Mouse (Mus musculus): ENCODE results near the gene Uqcc3. TPM values are rescaled to one million over a fixed set of nuclear protein-coding genes. Genes with fewer than 3 reads are reported as not detected.
"Not testable (repeated sequence)": the region's sequence is repeated elsewhere in the genome, so short reads cannot be mapped to it uniquely, and the experiment has no call there.

Uqcc3 gene
- total and polyA plus RNA-seq, 2 experiments from 2014 or later: 21.1 to 64.9 TPM

GRCm38 (mm10) chr19:8838041-8838730 lies 42.5 kb downstream of the Uqcc3 start:
- 9% methylated on average over 15 of the region's 15 CpGs for WGBS
- Histone ChIP-seq H3K4me3 (ENCODE audit: low read length) (peak overlapping the region; percentile 51), H3K9me3 (ENCODE audit: low read length) (no peaks in the 10 kb centered on the region), H3K9ac (replicated peaks; ENCODE audit: low read length) (peak overlapping the region; percentile 73), H3K27me3 (ENCODE audit: insufficient read depth, low read length) (no peaks in the 10 kb centered on the region), H3K36me3 (ENCODE audit: insufficient read depth, low read length) (peaks cover 14% of the 10 kb centered on the region; the same call in 1 of the 2 replicates), H3K4me2 (ENCODE audit: low read depth, low read length) (peak overlapping the region; percentile 91), H3K27ac (peak overlapping the region; percentile 97), H3K4me1 (ENCODE audit: insufficient read depth, low read length) (peaks cover 8% of the 10 kb centered on the region)
- no peak for ATAC-seq
- peak; percentile 67 for DNase-seq (ENCODE audit: low spot score)
- no peak for TF ChIP-seq CTCF (IDR thresholded peaks at IDR 0.05; ENCODE audit: low read depth)

- H3K9me3 ChIP-seq (ENCODE audit: low read length): no peaks in the 10 kb centered on the region
- H3K9ac ChIP-seq (replicated peaks; ENCODE audit: low read length): peak within 1 kb of the TSS; percentile 73
- DNase-seq (ENCODE audit: low spot score) (peak; percentile 94), ATAC-seq (peak; percentile 81)
- H3K36me3 ChIP-seq (ENCODE audit: insufficient read depth, low read length): peaks cover 23% of the 10 kb centered on the region
- TF ChIP-seq CTCF (IDR thresholded peaks at IDR 0.05; ENCODE audit: low read depth): peak; percentile 62
- H3K4me1 ChIP-seq (ENCODE audit: insufficient read depth, low read length): peaks cover 8% of the 10 kb centered on the region
- peak within 1 kb of the TSS; percentile 51 for H3K4me3 ChIP-seq (ENCODE audit: low read length)
- no peaks in the 10 kb centered on the region for H3K27me3 ChIP-seq (ENCODE audit: insufficient read depth, low read length)
- under 1% methylated on average over 38 of the region's 38 CpGs for WGBS
- H3K27ac ChIP-seq: peak within 1 kb of the TSS; percentile 97
- peak within 1 kb of the TSS; percentile 91 for H3K4me2 ChIP-seq (ENCODE audit: low read depth, low read length)
Observed at GRCm38 (mm10) chr19:8837251-8837791, 43.4 kb downstream of the Uqcc3 start, which contains the start of gene Bscl2. Gene Bscl2 (plus strand): TSS chr19:8837467.

DNA sequence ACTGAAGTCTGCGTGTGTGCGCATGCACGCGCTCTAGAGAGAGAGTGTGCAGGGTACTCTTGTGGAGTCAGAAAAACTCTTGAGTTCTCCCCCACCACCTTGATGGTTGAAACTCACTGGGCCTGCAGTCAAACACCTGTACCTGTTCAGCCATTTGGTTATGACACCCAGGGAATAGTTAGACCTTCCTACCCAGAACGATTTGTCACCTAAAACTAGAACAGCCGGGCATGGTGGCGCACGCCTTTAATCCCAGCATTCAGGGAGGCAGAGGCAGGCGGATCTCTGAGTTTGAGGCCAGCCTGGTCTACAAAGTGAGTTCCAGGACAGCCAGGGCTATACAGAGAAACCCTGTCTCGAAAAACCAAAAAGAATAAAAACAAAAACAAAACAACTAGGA lies 44.4 kb downstream of the Uqcc3 start:
- H3K4me3 ChIP-seq (ENCODE audit: low read length); ATAC-seq; H3K9me3 ChIP-seq (ENCODE audit: low read length); DNase-seq (ENCODE audit: low spot score); H3K27ac ChIP-seq; H3K4me2 ChIP-seq (ENCODE audit: low read depth, low read length); H3K27me3 ChIP-seq (ENCODE audit: insufficient read depth, low read length); H3K4me1 ChIP-seq (ENCODE audit: insufficient read depth, low read length); H3K9ac ChIP-seq (replicated peaks; ENCODE audit: low read length): not testable (repeated sequence)
- WGBS: 96% methylated on average over 10 of the region's 10 CpGs
- peaks cover 30% of the 10 kb centered on the region for H3K36me3 ChIP-seq (ENCODE audit: insufficient read depth, low read length)

DNA sequence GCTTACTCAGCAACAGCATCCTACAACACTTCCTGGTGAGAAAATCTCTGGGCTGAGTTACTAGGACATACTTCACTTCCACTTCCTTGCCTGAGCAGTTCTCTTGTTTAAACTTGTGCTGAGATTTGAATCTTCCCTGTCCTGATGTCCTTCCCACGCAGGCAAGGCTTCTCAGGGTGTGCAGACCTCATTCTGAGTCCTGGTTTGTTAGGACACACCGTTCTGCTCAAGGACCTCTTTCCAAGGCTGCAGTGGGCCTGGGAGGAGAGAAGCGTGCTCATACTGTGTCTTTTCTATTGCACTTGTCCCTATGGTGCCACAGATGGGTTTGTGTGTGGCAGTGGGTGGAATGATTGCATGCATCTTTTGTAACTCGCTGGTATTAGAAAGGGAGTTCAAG lies 47.8 kb downstream of the Uqcc3 start:
- Histone ChIP-seq H3K36me3 (ENCODE audit: insufficient read depth, low read length) (peaks cover 64% of the 10 kb centered on the region), H3K4me1 (ENCODE audit: insufficient read depth, low read length) (no peaks in the 10 kb centered on the region), H3K27me3 (ENCODE audit: insufficient read depth, low read length) (no peaks in the 10 kb centered on the region), H3K4me3 (ENCODE audit: low read length) (no peak overlapping the region), H3K9me3 (ENCODE audit: low read length) (no peaks in the 10 kb centered on the region), H3K9ac (replicated peaks; ENCODE audit: low read length) (no peak overlapping the region), H3K27ac (no peak overlapping the region), H3K4me2 (ENCODE audit: low read depth, low read length) (no peak overlapping the region)
- DNase-seq (ENCODE audit: low spot score) (no peak), ATAC-seq (no peak)
- TF ChIP-seq CTCF (IDR thresholded peaks at IDR 0.05; ENCODE audit: low read depth): no peak
- WGBS: 87% methylated on average over 4 of the region's 4 CpGs

DNA sequence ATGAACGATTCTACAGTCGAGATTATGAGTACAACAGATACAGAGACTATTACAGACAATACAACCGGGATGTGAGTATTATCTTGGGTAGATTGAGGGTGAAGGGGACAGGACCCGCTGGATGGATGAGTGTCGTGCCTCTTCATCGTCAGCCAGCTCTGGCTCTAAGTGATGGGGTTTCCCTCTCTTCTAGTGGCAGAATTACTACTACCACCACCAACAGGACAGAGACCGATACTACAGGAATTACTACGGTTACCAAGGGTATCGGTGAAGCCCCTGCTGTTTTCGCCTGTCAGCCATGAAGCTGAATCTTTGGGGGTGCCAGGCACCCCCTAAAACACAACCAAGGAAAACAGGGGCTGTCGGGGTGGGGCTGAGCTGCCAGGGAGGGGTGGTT lies 49.5 kb downstream of the Uqcc3 start:
- no peaks in the 10 kb centered on the region for H3K9me3 ChIP-seq (ENCODE audit: low read length)
- peaks cover 76% of the 10 kb centered on the region for H3K36me3 ChIP-seq (ENCODE audit: insufficient read depth, low read length)
- no peaks in the 10 kb centered on the region for H3K27me3 ChIP-seq (ENCODE audit: insufficient read depth, low read length)
- H3K4me1 ChIP-seq (ENCODE audit: insufficient read depth, low read length): no peaks in the 10 kb centered on the region
- no peak overlapping the region for H3K4me3 ChIP-seq (ENCODE audit: low read length)
- peak overlapping the region; percentile 15; the same call in 1 of the 2 replicates for H3K27ac ChIP-seq
- no peak overlapping the region for H3K9ac ChIP-seq (replicated peaks; ENCODE audit: low read length)
- 72% methylated on average over 11 of the region's 11 CpGs for WGBS
- peak; percentile 43 for TF ChIP-seq CTCF (IDR thresholded peaks at IDR 0.05; ENCODE audit: low read depth)
- no peak overlapping the region for H3K4me2 ChIP-seq (ENCODE audit: low read depth, low read length)
- ATAC-seq (peak; percentile 65), DNase-seq (ENCODE audit: low spot score) (peak; percentile 56)

- H3K36me3 ChIP-seq (ENCODE audit: insufficient read depth, low read length): peaks cover 81% of the 10 kb centered on the region
- no peaks in the 10 kb centered on the region for H3K4me1 ChIP-seq (ENCODE audit: insufficient read depth, low read length)
- H3K9ac ChIP-seq (replicated peaks; ENCODE audit: low read length): no peak overlapping the region
- H3K27ac ChIP-seq: peak overlapping the region; percentile 15; the same call in 1 of the 2 replicates
- H3K27me3 ChIP-seq (ENCODE audit: insufficient read depth, low read length): no peaks in the 10 kb centered on the region
- TF ChIP-seq CTCF (IDR thresholded peaks at IDR 0.05; ENCODE audit: low read depth): no peak
- no peak overlapping the region for H3K4me2 ChIP-seq (ENCODE audit: low read depth, low read length)
- 77% methylated on average over 8 of the region's 8 CpGs for WGBS
- ATAC-seq (peak; percentile 42), DNase-seq (ENCODE audit: low spot score) (peak; percentile 22)
- no peaks in the 10 kb centered on the region for H3K9me3 ChIP-seq (ENCODE audit: low read length)
- no peak overlapping the region for H3K4me3 ChIP-seq (ENCODE audit: low read length)
Observed at GRCm38 (mm10) chr19:8830664-8831063, 50.1 kb downstream of the Uqcc3 start.

Small RNA genes within 50 kb of the gene (microRNA-seq; reads per million reads assigned to microRNA genes)
- 0.18 to 0.36 reads per million in 2 experiments for gene Mir5136

Other genes starting within 250 kb of the Uqcc3 start
Only the 30 nearest of the 32 such genes appear.
- gene Slc3a2, start 157.6 kb downstream of the Uqcc3 start, total RNA-seq (2014; rRNA removed): 154 and 155 TPM in 2 replicates
- gene Slc3a2, start 157.6 kb downstream of the Uqcc3 start, polyA plus RNA-seq (2015; fragmentation: Nextera tagmentation; extraction: Ambion mirVana): 235 and 250 TPM in 2 replicates
- gene Wdr74, start 145.1 kb downstream of the Uqcc3 start, total RNA-seq (2014; rRNA removed): 46.7 and 49.7 TPM in 2 replicates
- 78.7 and 79.2 TPM in 2 replicates for gene Wdr74, start 145.1 kb downstream of the Uqcc3 start, polyA plus RNA-seq (2015; fragmentation: Nextera tagmentation; extraction: Ambion mirVana)
- not detected in 2 replicates for gene 1700092M07Rik, start 140.2 kb downstream of the Uqcc3 start, total RNA-seq (2014; rRNA removed)
- gene 1700092M07Rik, start 140.2 kb downstream of the Uqcc3 start, polyA plus RNA-seq (2015; fragmentation: Nextera tagmentation; extraction: Ambion mirVana): 0.66 and 0.85 TPM in 2 replicates
- 84.4 and 110 TPM in 2 replicates for gene Stx5a, start 139.5 kb downstream of the Uqcc3 start, total RNA-seq (2014; rRNA removed)
- 95.3 and 104 TPM in 2 replicates for gene Stx5a, start 139.5 kb downstream of the Uqcc3 start, polyA plus RNA-seq (2015; fragmentation: Nextera tagmentation; extraction: Ambion mirVana)
- 47.7 and 51.3 TPM in 2 replicates for gene Nxf1, start 123.8 kb downstream of the Uqcc3 start, total RNA-seq (2014; rRNA removed)
- gene Nxf1, start 123.8 kb downstream of the Uqcc3 start, polyA plus RNA-seq (2015; fragmentation: Nextera tagmentation; extraction: Ambion mirVana): 88.3 and 89.5 TPM in 2 replicates
- gene Tmem223, start 109.9 kb downstream of the Uqcc3 start, total RNA-seq (2014; rRNA removed): 269 and 347 TPM in 2 replicates
- 233 and 258 TPM in 2 replicates for gene Tmem223, start 109.9 kb downstream of the Uqcc3 start, polyA plus RNA-seq (2015; fragmentation: Nextera tagmentation; extraction: Ambion mirVana)
- 29.5 and 31.0 TPM in 2 replicates for gene Tmem179b, start 106.5 kb downstream of the Uqcc3 start, total RNA-seq (2014; rRNA removed)
- 27.0 and 27.7 TPM in 2 replicates for gene Tmem179b, start 106.5 kb downstream of the Uqcc3 start, polyA plus RNA-seq (2015; fragmentation: Nextera tagmentation; extraction: Ambion mirVana)
- 30.1 and 38.9 TPM in 2 replicates for gene Taf6l, start 94.5 kb downstream of the Uqcc3 start, total RNA-seq (2014; rRNA removed)
- 23.3 and 25.9 TPM in 2 replicates for gene Taf6l, start 94.5 kb downstream of the Uqcc3 start, polyA plus RNA-seq (2015; fragmentation: Nextera tagmentation; extraction: Ambion mirVana)
- gene Polr2g, start 82.3 kb downstream of the Uqcc3 start, total RNA-seq (2014; rRNA removed): 52.7 and 78.3 TPM in 2 replicates
- gene Polr2g, start 82.3 kb downstream of the Uqcc3 start, polyA plus RNA-seq (2015; fragmentation: Nextera tagmentation; extraction: Ambion mirVana): 171 and 178 TPM in 2 replicates
- 5.0 and 7.5 TPM in 2 replicates for gene Zbtb3, start 78.4 kb downstream of the Uqcc3 start, total RNA-seq (2014; rRNA removed)
- 4.4 and 4.7 TPM in 2 replicates for gene Zbtb3, start 78.4 kb downstream of the Uqcc3 start, polyA plus RNA-seq (2015; fragmentation: Nextera tagmentation; extraction: Ambion mirVana)
- 41.0 and 55.2 TPM in 2 replicates for gene Ttc9c, start 61.6 kb downstream of the Uqcc3 start, total RNA-seq (2014; rRNA removed)
- gene Ttc9c, start 61.6 kb downstream of the Uqcc3 start, polyA plus RNA-seq (2015; fragmentation: Nextera tagmentation; extraction: Ambion mirVana): 41.1 and 42.5 TPM in 2 replicates
- 19.7 and 20.1 TPM in 2 replicates for gene Hnrnpul2, start 60.9 kb downstream of the Uqcc3 start, total RNA-seq (2014; rRNA removed)
- 5.6 TPM in 2 replicates for gene Hnrnpul2, start 60.9 kb downstream of the Uqcc3 start, polyA plus RNA-seq (2015; fragmentation: Nextera tagmentation; extraction: Ambion mirVana)
- not detected in 2 replicates for gene AC129217.1, start 51.1 kb downstream of the Uqcc3 start, total RNA-seq (2014; rRNA removed)
- gene AC129217.1, start 51.1 kb downstream of the Uqcc3 start, polyA plus RNA-seq (2015; fragmentation: Nextera tagmentation; extraction: Ambion mirVana): not detected in 2 replicates
- gene Bscl2, start 43.5 kb downstream of the Uqcc3 start, total RNA-seq (2014; rRNA removed): 132 and 146 TPM in 2 replicates
- gene Bscl2, start 43.5 kb downstream of the Uqcc3 start, polyA plus RNA-seq (2015; fragmentation: Nextera tagmentation; extraction: Ambion mirVana): 104 and 107 TPM in 2 replicates
- 93.2 and 99.7 TPM in 2 replicates for gene Gng3, start 41.7 kb downstream of the Uqcc3 start, total RNA-seq (2014; rRNA removed)
- gene Gng3, start 41.7 kb downstream of the Uqcc3 start, polyA plus RNA-seq (2015; fragmentation: Nextera tagmentation; extraction: Ambion mirVana): 591 and 626 TPM in 2 replicates
- gene Lrrn4cl, start 30.2 kb downstream of the Uqcc3 start, total RNA-seq (2014; rRNA removed): 1.6 TPM in 2 replicates
- 1.5 and 1.8 TPM in 2 replicates for gene Lrrn4cl, start 30.2 kb downstream of the Uqcc3 start, polyA plus RNA-seq (2015; fragmentation: Nextera tagmentation; extraction: Ambion mirVana)
- gene Ubxn1, start 9.4 kb downstream of the Uqcc3 start, total RNA-seq (2014; rRNA removed): 60.8 and 67.7 TPM in 2 replicates
- gene Ubxn1, start 9.4 kb downstream of the Uqcc3 start, polyA plus RNA-seq (2015; fragmentation: Nextera tagmentation; extraction: Ambion mirVana): 158 and 164 TPM in 2 replicates
- gene Lbhd1, start 2.8 kb upstream of the Uqcc3 start, total RNA-seq (2014; rRNA removed): 3.3 and 5.5 TPM in 2 replicates
- gene Lbhd1, start 2.8 kb upstream of the Uqcc3 start, polyA plus RNA-seq (2015; fragmentation: Nextera tagmentation; extraction: Ambion mirVana): 26.4 and 37.8 TPM in 2 replicates
- gene Gm49403, start 3.0 kb upstream of the Uqcc3 start, total RNA-seq (2014; rRNA removed): not detected in 2 replicates
- not detected in 2 replicates for gene Gm49403, start 3.0 kb upstream of the Uqcc3 start, polyA plus RNA-seq (2015; fragmentation: Nextera tagmentation; extraction: Ambion mirVana)
- gene 1810009A15Rik, start 7.9 kb upstream of the Uqcc3 start, total RNA-seq (2014; rRNA removed): 13.6 and 29.8 TPM in 2 replicates
- gene 1810009A15Rik, start 7.9 kb upstream of the Uqcc3 start, polyA plus RNA-seq (2015; fragmentation: Nextera tagmentation; extraction: Ambion mirVana): 37.7 and 38.6 TPM in 2 replicates
- gene Gm49416, start 8.0 kb upstream of the Uqcc3 start, total RNA-seq (2014; rRNA removed): 0.52 and 2.7 TPM in 2 replicates
- gene Gm49416, start 8.0 kb upstream of the Uqcc3 start, polyA plus RNA-seq (2015; fragmentation: Nextera tagmentation; extraction: Ambion mirVana): not detected in 2 replicates
- gene Ints5, start 12.1 kb upstream of the Uqcc3 start, total RNA-seq (2014; rRNA removed): 40.8 and 46.3 TPM in 2 replicates
- 23.2 and 23.8 TPM in 2 replicates for gene Ints5, start 12.1 kb upstream of the Uqcc3 start, polyA plus RNA-seq (2015; fragmentation: Nextera tagmentation; extraction: Ambion mirVana)
- 103 and 110 TPM in 2 replicates for gene Ganab, start 17.1 kb upstream of the Uqcc3 start, total RNA-seq (2014; rRNA removed)
- 55.5 and 55.6 TPM in 2 replicates for gene Ganab, start 17.1 kb upstream of the Uqcc3 start, polyA plus RNA-seq (2015; fragmentation: Nextera tagmentation; extraction: Ambion mirVana)
- gene B3gat3, start 39.5 kb upstream of the Uqcc3 start, total RNA-seq (2014; rRNA removed): 88.7 and 97.5 TPM in 2 replicates
- 80.9 and 92.3 TPM in 2 replicates for gene B3gat3, start 39.5 kb upstream of the Uqcc3 start, polyA plus RNA-seq (2015; fragmentation: Nextera tagmentation; extraction: Ambion mirVana)
- 5.7 and 6.0 TPM in 2 replicates for gene Rom1, start 48.4 kb upstream of the Uqcc3 start, total RNA-seq (2014; rRNA removed)
- 3.5 and 4.0 TPM in 2 replicates for gene Rom1, start 48.4 kb upstream of the Uqcc3 start, polyA plus RNA-seq (2015; fragmentation: Nextera tagmentation; extraction: Ambion mirVana)
- 8.3 and 8.6 TPM in 2 replicates for gene Eml3, start 48.6 kb upstream of the Uqcc3 start, total RNA-seq (2014; rRNA removed)
- gene Eml3, start 48.6 kb upstream of the Uqcc3 start, polyA plus RNA-seq (2015; fragmentation: Nextera tagmentation; extraction: Ambion mirVana): 11.0 and 11.8 TPM in 2 replicates
- 65.1 and 71.4 TPM in 2 replicates for gene Mta2, start 61.0 kb upstream of the Uqcc3 start, total RNA-seq (2014; rRNA removed)
- gene Mta2, start 61.0 kb upstream of the Uqcc3 start, polyA plus RNA-seq (2015; fragmentation: Nextera tagmentation; extraction: Ambion mirVana): 75.2 and 78.8 TPM in 2 replicates
- gene Tut1, start 72.9 kb upstream of the Uqcc3 start, total RNA-seq (2014; rRNA removed): 20.8 and 23.4 TPM in 2 replicates
- 16.0 and 16.2 TPM in 2 replicates for gene Tut1, start 72.9 kb upstream of the Uqcc3 start, polyA plus RNA-seq (2015; fragmentation: Nextera tagmentation; extraction: Ambion mirVana)
- 442 and 469 TPM in 2 replicates for gene Eef1g, start 86.1 kb upstream of the Uqcc3 start, total RNA-seq (2014; rRNA removed)
- 256 and 260 TPM in 2 replicates for gene Eef1g, start 86.1 kb upstream of the Uqcc3 start, polyA plus RNA-seq (2015; fragmentation: Nextera tagmentation; extraction: Ambion mirVana)
- gene Ahnak, start 108.4 kb upstream of the Uqcc3 start, total RNA-seq (2014; rRNA removed): 11.2 and 11.7 TPM in 2 replicates
- 5.7 and 6.1 TPM in 2 replicates for gene Ahnak, start 108.4 kb upstream of the Uqcc3 start, polyA plus RNA-seq (2015; fragmentation: Nextera tagmentation; extraction: Ambion mirVana)

Data from hindbrain, postnatal 0 days (tissue).